Mouse (Mus musculus) liver, postnatal 0 days (tissue): Measurements from ENCODE around the gene H2-Eb1. TPM values are rescaled to one million over a fixed set of nuclear protein-coding genes. Genes with fewer than 3 reads are reported as not detected.

Experiments
- ATAC-seq: fragments of 200-750 bp; cut with Nextera tagmentation; 2 replicates; pipeline ENCODE4 v1.8.0; 2017; ENCODE audit warnings: mild to moderate bottlenecking, moderate library complexity
- DNase-seq: peaks from one replicate; pipeline ENCODE4 v3.0.0-alpha.2; 2016
- H3K27ac ChIP-seq: fragments of 300-500 bp; sonication (generic); 2 replicates; pipeline ENCODE4 v1.5.1; 2014; ENCODE audit warnings: antibody characterized with exemption, moderate library complexity, mild to moderate bottlenecking, low read depth
- H3K27me3 ChIP-seq: fragments of 300-500 bp; sonication (generic); 2 replicates; pipeline ENCODE4 v1.6.1; 2014; ENCODE audit warnings: low read length, control low read depth, mixed read lengths; ENCODE audit not compliant: insufficient read depth
- H3K36me3 ChIP-seq: fragments of 300-500 bp; sonication (generic); replicated peaks from 2 replicates; pipeline ENCODE4 v1.6.1; 2014; ENCODE audit warnings: mild to moderate bottlenecking, control low read depth, low read length, moderate library complexity, mixed read lengths; ENCODE audit not compliant: insufficient read depth
- H3K4me1 ChIP-seq: fragments of 300-500 bp; sonication (generic); 2 replicates; pipeline ENCODE4 v1.6.1; 2014; ENCODE audit warnings: antibody characterized with exemption, mild to moderate bottlenecking, control low read depth; ENCODE audit not compliant: insufficient read depth
- H3K4me2 ChIP-seq: fragments of 300-500 bp; sonication (generic); 2 replicates; pipeline ENCODE4 v1.6.1; 2014; ENCODE audit warnings: low read depth, mild to moderate bottlenecking, low read length, moderate library complexity, mixed read lengths
- H3K4me3 ChIP-seq: fragments of 300-500 bp; sonication (generic); 2 replicates; pipeline ENCODE4 v1.5.1; 2014; ENCODE audit warnings: low read depth, low read length
- H3K9ac ChIP-seq: fragments of 300-500 bp; sonication (generic); replicated peaks from 2 replicates; pipeline ENCODE4 v1.6.1; 2014; ENCODE audit warnings: mild to moderate bottlenecking, moderate library complexity
- H3K9me3 ChIP-seq: fragments of 300-500 bp; sonication (generic); 2 replicates; pipeline ENCODE4 v1.6.1; 2016; ENCODE audit warnings: mild to moderate bottlenecking, control low read depth, low read length, mixed read lengths
- CTCF ChIP-seq: sonication (generic); IDR thresholded peaks from 2 replicates; pipeline ENCODE4 v1.5.1; 2016; ENCODE audit warnings: antibody characterized with exemption, low read depth
- EP300 ChIP-seq: IDR thresholded peaks from 2 replicates; pipeline ENCODE4 v1.6.1; 2016; ENCODE audit warnings: antibody characterized with exemption, low read depth, mild to moderate bottlenecking
- WGBS: fragments of 180-500 bp; shearing (Covaris S2); extraction: QIAGEN DNeasy Blood & Tissue Kit; methylation state at CpG from one replicate; pipeline ENCODE4 v1.1.7; 2014; ENCODE audit not compliant: insufficient replicate concordance; 5-methylcytosine and 5-hydroxymethylcytosine counted together
- polyA plus RNA-seq: library from polyadenylated mRNA; unstranded; fragments of >200 nt; fragmentation: Nextera tagmentation; extraction: Ambion mirVana; gene quantifications from 2 replicates; pipeline ENCODE4 v1.2.1, GENCODE M21; 2015

Gene H2-Eb1
- polyA plus RNA-seq, result 8.2 and 9.3 TPM in 2 replicates

DNA sequence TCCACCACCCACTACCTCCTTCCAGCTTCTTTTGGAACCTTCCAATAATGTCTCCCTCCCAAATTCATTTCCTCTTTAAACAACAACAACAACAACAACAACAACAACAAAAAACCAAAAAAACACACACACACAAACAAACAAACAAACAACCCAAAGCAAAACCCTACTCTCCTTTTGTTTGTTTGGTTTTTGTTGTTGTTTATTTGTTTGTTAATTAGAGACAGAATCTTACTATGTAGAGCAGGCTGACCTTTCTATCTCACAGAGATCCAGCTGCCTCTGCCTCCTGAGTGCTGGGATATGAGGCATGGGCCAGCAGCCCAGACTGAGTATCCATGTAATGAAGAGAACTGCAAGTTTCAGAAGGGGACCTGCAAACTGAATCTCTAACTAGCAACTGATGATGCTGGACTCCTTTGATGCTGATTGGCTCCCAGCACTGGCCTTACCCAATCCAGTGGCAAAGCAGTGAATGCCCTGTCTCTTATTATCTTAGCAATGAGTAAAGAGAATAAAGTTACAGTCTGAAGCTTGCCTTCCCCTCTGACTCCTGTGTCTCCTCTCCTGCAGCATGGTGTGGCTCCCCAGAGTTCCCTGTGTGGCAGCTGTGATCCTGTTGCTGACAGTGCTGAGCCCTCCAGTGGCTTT lies at the start of gene H2-Eb1:
Gene H2-Eb1, plus strand, starts transcription at position 488 of the 651 bp plus-strand sequence.
- TF ChIP-seq EP300 (no peak), CTCF (no peak)
- no peak within 1 kb of the TSS for H3K4me2 ChIP-seq
- no peaks in the 10 kb centered on the region for H3K9me3 ChIP-seq
- H3K36me3 ChIP-seq, result no peaks in the 10 kb centered on the region
- H3K9ac ChIP-seq, result no peak within 1 kb of the TSS
- DNase-seq (peak; percentile 82), ATAC-seq (peak; percentile 73)
- no peak within 1 kb of the TSS for H3K4me3 ChIP-seq
- H3K27ac ChIP-seq, result no peak within 1 kb of the TSS
- no peaks in the 10 kb centered on the region for H3K27me3 ChIP-seq
- no peaks in the 10 kb centered on the region for H3K4me1 ChIP-seq

DNA sequence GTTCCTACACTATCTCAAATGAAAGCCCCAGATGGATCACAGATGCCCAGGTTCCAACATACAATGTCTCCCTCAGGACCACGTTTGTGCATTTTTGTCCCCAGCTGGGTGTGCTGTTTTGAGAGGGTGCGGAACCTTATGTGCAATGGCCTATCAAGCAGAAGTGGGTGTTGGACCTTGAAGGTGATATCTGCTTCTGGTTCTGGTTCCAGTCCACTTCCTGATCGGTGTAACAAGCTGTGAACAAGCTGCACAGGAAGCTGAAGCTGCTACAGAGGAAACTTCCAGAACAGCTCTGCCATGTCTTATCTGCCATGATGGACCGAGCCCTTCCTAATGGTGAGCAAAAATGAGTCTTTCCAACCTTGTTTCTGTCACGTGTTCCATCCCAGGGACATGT lies 49.2 kb upstream of the H2-Eb1 start:
- H3K9me3 ChIP-seq, result no peaks in the 10 kb centered on the region
- TF ChIP-seq CTCF (no peak), EP300 (no peak)
- H3K9ac ChIP-seq, result no peak overlapping the region
- no peaks in the 10 kb centered on the region for H3K4me1 ChIP-seq
- H3K27ac ChIP-seq, result no peak overlapping the region
- H3K36me3 ChIP-seq, result no peaks in the 10 kb centered on the region
- no peak for DNase-seq
- H3K27me3 ChIP-seq, result peaks cover 15% of the 10 kb centered on the region
- H3K4me3 ChIP-seq, result no peak overlapping the region
- H3K4me2 ChIP-seq, result no peak overlapping the region
- 72% methylated on average over 5 of the region's 5 CpGs for WGBS
- no peak for ATAC-seq

DNA sequence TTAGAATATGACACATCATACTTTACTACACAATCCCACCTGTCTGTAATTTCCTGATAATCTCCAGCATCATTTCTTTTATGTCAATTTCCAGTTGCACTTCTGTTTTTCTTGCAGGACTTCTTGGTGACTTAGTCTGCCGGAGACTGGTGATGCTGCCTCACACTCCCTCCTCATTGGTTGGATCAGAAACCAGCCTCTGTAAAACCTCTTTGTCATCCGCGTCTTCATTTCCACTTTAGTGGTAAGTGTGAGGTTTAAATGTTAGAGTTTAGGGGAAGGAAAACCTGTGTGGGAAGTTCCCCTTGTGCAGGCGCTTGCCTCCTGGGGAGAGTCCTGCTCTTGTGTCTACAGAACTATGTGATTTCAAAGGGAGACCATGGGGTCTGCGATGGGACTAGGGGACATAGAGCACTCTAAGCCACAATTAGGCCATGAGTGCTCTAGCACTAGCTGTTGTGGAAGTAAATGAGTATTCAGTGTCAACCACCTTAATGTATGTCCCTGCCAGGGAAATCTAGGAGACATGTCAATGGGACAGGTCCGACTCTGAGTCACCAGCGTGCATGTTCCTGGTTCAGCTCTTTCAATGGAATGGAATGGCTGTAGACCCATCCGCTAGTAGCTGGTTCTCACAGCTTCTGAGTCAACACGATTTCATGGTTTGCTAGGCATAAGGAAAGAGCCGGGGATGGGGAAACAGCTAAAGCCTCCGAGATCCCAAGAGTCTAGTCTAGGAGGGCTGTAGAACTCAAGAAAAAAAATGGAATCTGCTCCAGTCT lies 47.9 kb upstream of the H2-Eb1 start, which contains the start of gene H2-Ab1:
Gene H2-Ab1, plus strand, starts transcription at position 96 of the 782 bp plus-strand sequence.
- no peaks in the 10 kb centered on the region for H3K9me3 ChIP-seq
- peaks cover 22% of the 10 kb centered on the region for H3K27me3 ChIP-seq
- ATAC-seq (0 out of 2 replicates have a peak, but pooled peaks have one; percentile 21), DNase-seq (peak; percentile 85)
- no peaks in the 10 kb centered on the region for H3K4me1 ChIP-seq
- no peak within 1 kb of the TSS for H3K4me3 ChIP-seq
- H3K4me2 ChIP-seq, result no peak within 1 kb of the TSS
- H3K27ac ChIP-seq, result no peak within 1 kb of the TSS
- H3K9ac ChIP-seq, result no peak within 1 kb of the TSS
- TF ChIP-seq EP300 (no peak), CTCF (no peak)
- H3K36me3 ChIP-seq, result no peaks in the 10 kb centered on the region
- 55% methylated on average over 11 of the region's 11 CpGs for WGBS

DNA sequence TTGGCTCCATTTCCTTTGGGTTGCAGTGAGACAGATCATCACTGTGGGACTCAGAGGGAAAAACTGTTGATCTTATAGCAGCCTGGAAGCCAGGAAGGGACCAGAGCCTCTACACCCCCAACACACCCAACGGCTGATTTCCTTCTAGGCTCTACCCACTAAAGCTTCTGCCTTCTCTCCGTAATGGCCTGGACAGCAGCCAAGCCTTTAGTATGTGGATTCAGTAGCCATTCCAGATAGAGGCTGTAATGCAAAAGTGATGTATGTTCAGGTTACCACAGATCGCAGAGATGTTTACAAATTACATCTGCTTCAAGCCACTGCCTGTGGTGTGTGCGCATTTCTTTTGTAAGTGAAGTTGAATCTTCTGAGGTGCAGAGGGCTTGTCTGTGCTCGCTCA lies 45.1 kb upstream of the H2-Eb1 start:
- DNase-seq, result no peak
- Histone ChIP-seq H3K4me1 (peaks cover 18% of the 10 kb centered on the region), H3K4me3 (no peak overlapping the region), H3K4me2 (no peak overlapping the region), H3K36me3 (no peaks in the 10 kb centered on the region), H3K27me3 (peaks cover 40% of the 10 kb centered on the region), H3K27ac (no peak overlapping the region), H3K9ac (no peak overlapping the region), H3K9me3 (no peaks in the 10 kb centered on the region)
- TF ChIP-seq CTCF (no peak), EP300 (no peak)
- no peak for ATAC-seq
- WGBS, result 65% methylated on average over 5 of the region's 5 CpGs

DNA sequence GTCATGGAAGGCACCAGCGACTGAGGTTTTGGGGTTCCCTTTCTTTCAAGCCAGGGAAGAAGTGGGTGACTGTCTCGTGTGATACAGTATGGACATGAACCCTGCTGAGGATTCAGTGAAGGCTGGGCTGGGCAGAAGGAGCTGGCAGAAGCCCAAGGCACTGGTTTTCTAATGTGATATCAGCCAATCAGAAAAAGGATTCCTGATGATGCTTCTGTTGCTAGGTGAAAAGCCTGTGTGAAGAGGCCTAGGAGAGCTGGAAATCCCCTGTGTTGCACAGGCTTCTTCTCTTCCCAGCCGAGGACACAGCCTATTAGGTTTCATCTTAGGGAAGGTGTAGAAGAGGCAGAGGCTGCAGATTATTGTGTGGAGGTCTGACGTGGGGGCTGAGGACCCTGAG lies 44.2 kb upstream of the H2-Eb1 start:
- Histone ChIP-seq H3K36me3 (no peaks in the 10 kb centered on the region), H3K4me1 (peaks cover 18% of the 10 kb centered on the region), H3K9me3 (no peaks in the 10 kb centered on the region), H3K4me2 (no peak overlapping the region), H3K4me3 (no peak overlapping the region), H3K27ac (no peak overlapping the region), H3K27me3 (peaks cover 41% of the 10 kb centered on the region), H3K9ac (no peak overlapping the region)
- 27% methylated on average over 4 of the region's 4 CpGs for WGBS
- TF ChIP-seq EP300 (no peak), CTCF (no peak)
- ATAC-seq, result 0 out of 2 replicates have a peak, but pooled peaks have one; percentile 9
- peak; percentile 37 for DNase-seq

DNA sequence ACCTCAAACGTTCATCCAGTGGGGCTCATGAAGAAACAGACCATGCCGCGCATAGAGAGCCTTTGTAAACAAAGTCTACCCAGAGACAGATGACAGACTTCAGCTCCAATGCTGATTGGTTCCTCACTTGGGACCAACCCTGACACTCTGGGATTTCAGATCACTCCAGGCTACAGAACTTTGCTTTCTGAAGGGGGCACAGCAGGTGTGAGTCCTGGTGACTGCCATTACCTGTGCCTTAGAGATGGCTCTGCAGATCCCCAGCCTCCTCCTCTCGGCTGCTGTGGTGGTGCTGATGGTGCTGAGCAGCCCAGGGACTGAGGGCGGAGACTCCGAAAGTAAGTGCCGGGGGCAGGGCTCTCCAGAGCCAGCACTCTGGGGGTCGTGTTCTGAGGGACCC lies 42.6 kb upstream of the H2-Eb1 start:
- ATAC-seq, result peak; percentile 78
- no peak for TF ChIP-seq EP300
- TF ChIP-seq CTCF, result no peak
- Histone ChIP-seq H3K4me1 (peaks cover 18% of the 10 kb centered on the region), H3K4me2 (peak overlapping the region; percentile 95), H3K27ac (no peak overlapping the region), H3K9me3 (no peaks in the 10 kb centered on the region), H3K9ac (no peak overlapping the region), H3K36me3 (no peaks in the 10 kb centered on the region), H3K27me3 (peaks cover 37% of the 10 kb centered on the region), H3K4me3 (peak overlapping the region; percentile 65)
- peak; percentile 79 for DNase-seq
- 3% methylated on average over 8 of the region's 8 CpGs for WGBS
